Mouse (Mus musculus) midbrain, embryonic 14.5 days (tissue): ENCODE measurements around the gene 5730455P16Rik. TPM values are rescaled to one million over a fixed set of nuclear protein-coding genes. Genes with fewer than 3 reads are reported as not detected.
A peak's percentile ranks its signal among the peaks of the same experiment; 100 is the strongest.

Experiments used
- ATAC-seq: fragments of 200-750 bp; cut with Nextera tagmentation; 2 replicates; pipeline ENCODE4 v1.8.0; 2017; ENCODE audit warnings: moderate number of reproducible peaks, moderate library complexity; ENCODE audit not compliant: low FRiP score, low TSS enrichment
- DNase-seq: peaks from one replicate; pipeline ENCODE4 v3.0.0-alpha.2; 2015
- H3K27ac ChIP-seq: fragments of 300-500 bp; sonication (generic); replicated peaks from 2 replicates; pipeline ENCODE4 v1.5.1; 2014; ENCODE audit warnings: mild to moderate bottlenecking, low read depth, low read length, moderate library complexity
- H3K27me3 ChIP-seq: fragments of 300-500 bp; sonication (generic); 2 replicates; pipeline ENCODE4 v1.6.1; 2014; ENCODE audit warnings: low read length, control low read depth, mixed read lengths; ENCODE audit not compliant: control insufficient read depth, insufficient read depth
- H3K36me3 ChIP-seq: fragments of 300-500 bp; sonication (generic); 2 replicates; pipeline ENCODE4 v1.6.1; 2014; ENCODE audit warnings: low read length, control low read depth; ENCODE audit not compliant: control insufficient read depth, insufficient read depth
- H3K4me1 ChIP-seq: fragments of 300-500 bp; sonication (generic); 2 replicates; pipeline ENCODE4 v1.6.1; 2014; ENCODE audit warnings: mild to moderate bottlenecking, antibody characterized with exemption, low read length, control low read depth; ENCODE audit not compliant: control insufficient read depth, insufficient read depth
- H3K4me2 ChIP-seq: fragments of 300-500 bp; sonication (generic); 2 replicates; pipeline ENCODE4 v1.6.1; 2014; ENCODE audit warnings: mild to moderate bottlenecking, low read length, moderate library complexity
- H3K4me3 ChIP-seq: fragments of 300-500 bp; sonication (generic); replicated peaks from 2 replicates; pipeline ENCODE4 v1.5.1; 2014; ENCODE audit warnings: low read depth, low read length
- H3K9ac ChIP-seq: fragments of 300-500 bp; sonication (generic); replicated peaks from 2 replicates; pipeline ENCODE4 v1.6.1; 2014; ENCODE audit warnings: mild to moderate bottlenecking, low read length, moderate library complexity
- H3K9me3 ChIP-seq: fragments of 300-500 bp; sonication (generic); 2 replicates; pipeline ENCODE4 v1.6.1; 2016; ENCODE audit warnings: low read length, control low read depth, mixed read lengths; ENCODE audit not compliant: control insufficient read depth
- WGBS: fragments of 180-500 bp; shearing (Covaris S2); extraction: QIAGEN DNeasy Blood & Tissue Kit; methylation state at CpG from one replicate; pipeline ENCODE4 v1.1.7; 2014; 5-methylcytosine and 5-hydroxymethylcytosine counted together
- polyA plus RNA-seq: library from polyadenylated mRNA; unstranded; fragments of >200 nt; fragmentation: Nextera tagmentation; extraction: Ambion mirVana; gene quantifications from 2 replicates; pipeline ENCODE4 v1.2.1, GENCODE M21; 2014

The 5730455P16Rik gene
- polyA plus RNA-seq, 1 experiment from 2014 or later, result 40.1 TPM

DNA sequence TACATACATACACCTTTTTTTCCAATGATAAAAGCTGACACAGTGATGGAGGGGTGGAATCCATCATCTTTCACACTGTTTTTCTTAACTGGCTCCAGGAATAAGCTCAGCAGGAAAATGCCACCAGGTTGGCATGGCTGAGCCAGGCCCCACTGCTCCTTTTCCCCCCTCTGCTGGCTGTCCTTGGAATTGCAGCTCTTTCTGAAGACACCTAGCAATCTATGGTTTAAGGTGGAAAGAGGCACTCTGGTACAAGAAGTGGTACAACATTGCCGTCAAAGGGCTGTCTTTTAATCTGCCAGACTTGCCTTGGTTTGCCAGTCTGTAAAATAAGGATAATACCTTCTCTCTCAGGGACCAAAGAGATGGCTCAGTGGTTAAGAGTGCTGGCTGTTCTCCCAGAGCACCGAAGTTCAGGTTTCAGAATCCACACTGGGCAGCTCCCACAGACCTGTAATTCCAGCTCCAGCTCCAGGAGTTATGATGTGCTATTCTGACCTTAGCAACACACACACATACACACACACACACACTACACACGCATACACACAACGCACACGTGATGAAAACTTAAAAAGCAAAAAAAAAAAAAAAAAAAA lies 25.9 kb downstream of the 5730455P16Rik start:
- Histone ChIP-seq H3K27me3 (no peaks in the 10 kb centered on the region), H3K4me1 (no peaks in the 10 kb centered on the region), H3K27ac (no peak overlapping the region), H3K4me2 (no peak overlapping the region), H3K9me3 (no peaks in the 10 kb centered on the region), H3K9ac (no peak overlapping the region), H3K36me3 (0 out of 2 replicates have a peak, but pooled peaks cover 2% of the 10 kb centered on the region), H3K4me3 (no peak overlapping the region)
- peak; percentile 95 for DNase-seq
- ATAC-seq, result no peak
- WGBS, result 74% methylated on average over 5 of the region's 5 CpGs

DNA sequence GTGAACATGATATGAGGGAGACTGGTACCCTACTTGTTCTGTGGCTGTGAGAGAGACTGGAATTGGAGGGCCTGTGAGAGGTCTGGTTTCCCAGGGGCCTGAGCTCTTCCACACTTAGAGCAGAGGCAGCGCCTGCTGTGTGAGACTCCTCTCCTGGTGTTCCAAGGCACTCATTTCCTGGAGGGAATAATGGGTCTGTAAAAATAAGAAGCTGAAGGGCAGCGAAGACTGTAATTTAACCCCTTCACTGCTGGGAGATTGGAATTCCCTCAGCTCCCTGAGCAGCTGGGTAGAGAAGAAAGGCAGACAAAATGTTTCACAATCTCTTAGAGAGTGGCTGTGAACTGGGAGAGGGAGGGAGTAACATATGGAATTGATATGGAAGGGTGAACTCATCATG lies 35.4 kb downstream of the 5730455P16Rik start:
- H3K9me3 ChIP-seq, result no peaks in the 10 kb centered on the region
- no peaks in the 10 kb centered on the region for H3K4me1 ChIP-seq
- ATAC-seq (no peak), DNase-seq (peak; percentile 33)
- 0 out of 2 replicates have a peak overlapping the region, but pooled peaks have one; percentile 17 for H3K9ac ChIP-seq
- H3K4me3 ChIP-seq, result no peak overlapping the region
- WGBS, result 1% methylated on average over 2 of the region's 2 CpGs
- no peak overlapping the region for H3K4me2 ChIP-seq
- H3K27ac ChIP-seq, result 0 out of 2 replicates have a peak overlapping the region, but pooled peaks have one; percentile 26
- H3K36me3 ChIP-seq, result no peaks in the 10 kb centered on the region
- H3K27me3 ChIP-seq, result no peaks in the 10 kb centered on the region

DNA sequence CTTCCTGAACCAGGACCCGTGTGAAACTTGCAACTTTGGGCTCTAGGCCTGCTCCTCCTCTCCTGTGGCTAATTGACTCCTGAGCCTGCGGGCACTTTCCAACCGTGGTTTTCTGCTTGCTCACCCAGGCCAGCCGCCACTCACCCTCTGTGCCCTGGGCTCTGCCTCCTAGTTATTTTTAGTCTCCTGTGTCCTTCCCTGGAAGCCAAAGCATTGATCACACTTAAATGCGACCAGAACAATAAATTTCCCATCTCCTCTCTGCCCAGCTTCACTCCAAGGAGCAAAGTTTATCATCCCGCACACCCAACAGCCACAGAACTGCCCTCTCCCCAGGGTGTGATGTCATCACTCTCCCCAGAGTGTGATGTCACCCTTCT lies 41.5 kb downstream of the 5730455P16Rik start:
- no peak overlapping the region for H3K4me3 ChIP-seq
- H3K9ac ChIP-seq, result no peak overlapping the region
- no peaks in the 10 kb centered on the region for H3K36me3 ChIP-seq
- H3K27me3 ChIP-seq, result no peaks in the 10 kb centered on the region
- no peaks in the 10 kb centered on the region for H3K9me3 ChIP-seq
- ATAC-seq (no peak), DNase-seq (peak; percentile 35)
- no peak overlapping the region for H3K4me2 ChIP-seq
- peaks cover 17% of the 10 kb centered on the region for H3K4me1 ChIP-seq
- H3K27ac ChIP-seq, result peak overlapping the region; percentile 57
- WGBS, result 16% methylated on average over 6 of the region's 6 CpGs

DNA sequence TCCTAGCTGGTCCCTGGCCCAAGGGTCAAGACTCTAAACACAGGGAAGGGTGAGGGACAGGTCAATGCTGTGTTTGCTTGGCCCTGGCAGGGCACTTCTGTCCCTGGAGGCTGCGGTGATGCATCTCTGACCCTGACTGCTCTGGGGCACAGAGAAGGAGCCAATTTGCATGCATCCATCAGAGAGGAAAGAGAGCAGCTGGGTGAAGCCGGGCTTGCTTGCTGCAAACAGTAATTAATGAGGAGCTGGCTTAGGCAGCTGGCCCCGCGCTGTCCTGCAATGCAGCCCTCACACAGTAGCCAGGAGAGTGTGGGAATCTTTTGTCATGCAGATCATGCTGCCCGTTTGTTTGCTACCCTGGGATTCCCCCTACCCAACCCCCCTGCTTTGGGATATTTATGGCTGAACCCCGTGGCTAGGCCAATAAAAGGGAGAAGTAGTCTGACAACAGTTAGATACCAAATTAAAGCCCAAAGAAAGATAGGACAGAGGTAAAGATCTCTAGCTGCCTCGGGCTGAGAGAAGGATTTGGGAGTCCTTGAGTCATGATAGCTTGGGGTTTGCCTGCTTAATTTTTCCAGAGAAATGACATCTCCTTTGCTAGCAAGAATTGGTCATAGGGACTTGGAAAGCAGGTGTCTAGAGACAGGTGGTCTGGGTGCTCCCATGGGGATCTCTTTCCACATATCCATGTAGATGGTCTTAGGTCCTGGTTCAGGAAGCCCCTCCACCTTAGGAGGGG lies 42.1 kb downstream of the 5730455P16Rik start:
- no peaks in the 10 kb centered on the region for H3K9me3 ChIP-seq
- H3K4me1 ChIP-seq, result peaks cover 17% of the 10 kb centered on the region
- ATAC-seq (peak; percentile 89; the same call in 1 of the 2 replicates), DNase-seq (peak; percentile 82)
- H3K36me3 ChIP-seq, result no peaks in the 10 kb centered on the region
- H3K27me3 ChIP-seq, result no peaks in the 10 kb centered on the region
- H3K4me2 ChIP-seq, result no peak overlapping the region
- peak overlapping the region; percentile 57 for H3K27ac ChIP-seq
- WGBS, result 1% methylated on average over 7 of the region's 7 CpGs
- H3K9ac ChIP-seq, result peak overlapping the region; percentile 21; the same call in 1 of the 2 replicates
- no peak overlapping the region for H3K4me3 ChIP-seq

DNA sequence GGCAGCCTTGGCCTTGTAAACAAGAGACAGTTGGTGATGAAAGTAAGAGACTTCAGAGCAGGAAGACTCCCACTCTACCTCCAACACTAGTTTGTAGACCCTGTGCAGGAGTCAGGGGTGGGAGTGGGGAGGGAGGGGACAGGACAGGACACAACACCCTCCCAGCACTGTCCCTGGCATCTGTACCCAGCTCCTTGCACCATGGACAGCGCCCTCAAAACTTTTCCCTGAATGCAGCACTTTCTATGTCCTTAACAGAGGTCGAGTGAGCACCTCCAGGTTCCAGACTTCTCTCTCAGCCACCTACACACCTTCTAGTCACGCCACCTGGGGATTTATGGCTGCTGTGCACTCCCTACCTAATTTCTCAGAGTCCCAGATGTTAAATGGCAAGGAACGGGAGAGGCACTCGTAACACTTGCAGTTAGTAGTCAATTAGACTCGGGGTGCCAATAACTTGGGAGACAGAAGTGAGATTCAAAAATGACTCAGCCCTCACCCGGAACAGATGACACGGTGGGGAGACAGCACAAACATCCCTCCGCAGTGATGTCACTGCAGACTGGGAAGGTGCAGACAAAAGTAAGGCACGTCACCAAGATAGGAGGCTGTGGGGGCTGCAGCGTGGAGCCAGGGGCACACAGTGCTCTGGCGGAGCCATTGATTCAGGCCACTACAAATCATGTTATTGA lies 45.0 kb downstream of the 5730455P16Rik start:
- Histone ChIP-seq H3K4me3 (no peak overlapping the region), H3K4me2 (no peak overlapping the region), H3K36me3 (no peaks in the 10 kb centered on the region), H3K9ac (no peak overlapping the region), H3K9me3 (no peaks in the 10 kb centered on the region), H3K27me3 (no peaks in the 10 kb centered on the region), H3K4me1 (peaks cover 17% of the 10 kb centered on the region), H3K27ac (no peak overlapping the region)
- WGBS, result 71% methylated on average over 12 of the region's 12 CpGs
- no peak for ATAC-seq
- no peak for DNase-seq

DNA sequence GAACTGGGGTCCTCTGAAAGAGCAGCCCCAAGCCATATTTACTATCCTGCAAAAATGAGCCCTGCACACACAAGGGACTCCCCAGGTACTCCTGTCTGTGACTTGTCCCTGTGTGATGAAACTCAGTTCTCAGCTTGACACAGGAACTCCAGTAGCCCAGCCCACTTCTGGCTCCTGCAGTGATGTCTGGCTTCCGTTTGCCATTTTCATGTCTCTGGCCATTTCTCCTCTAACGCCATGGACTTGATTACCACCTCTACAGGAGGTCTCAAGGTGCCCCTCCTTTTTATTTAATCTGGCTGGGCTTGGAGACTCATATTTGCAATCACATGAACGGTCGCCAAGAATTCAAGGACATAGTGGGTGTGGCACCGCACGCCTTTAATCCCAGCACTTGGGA lies 53.2 kb downstream of the 5730455P16Rik start:
- Histone ChIP-seq H3K9ac (no peak overlapping the region), H3K27me3 (no peaks in the 10 kb centered on the region), H3K36me3 (no peaks in the 10 kb centered on the region), H3K4me2 (no peak overlapping the region), H3K4me3 (no peak overlapping the region), H3K9me3 (no peaks in the 10 kb centered on the region), H3K27ac (no peak overlapping the region), H3K4me1 (no peaks in the 10 kb centered on the region)
- no peak for DNase-seq
- no peak for ATAC-seq
- WGBS, result 85% methylated on average over 6 of the region's 6 CpGs

DNA sequence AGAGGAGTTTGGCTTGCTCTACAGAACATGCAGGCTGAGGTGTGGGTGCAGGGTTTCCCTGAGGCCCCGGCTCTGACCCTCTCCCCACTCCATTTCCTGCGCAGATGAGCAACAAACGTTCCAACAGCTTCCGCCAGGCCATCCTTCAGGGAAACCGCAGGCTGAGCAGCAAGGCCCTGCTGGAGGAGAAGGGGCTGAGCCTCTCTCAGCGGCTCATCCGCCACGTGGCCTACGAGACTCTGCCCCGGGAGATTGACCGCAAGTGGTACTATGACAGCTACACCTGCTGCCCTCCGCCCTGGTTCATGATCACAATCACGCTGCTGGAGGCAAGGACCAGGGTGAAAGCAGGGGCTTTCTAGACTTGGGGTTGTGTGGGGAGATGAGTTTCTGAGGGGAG lies 54.6 kb downstream of the 5730455P16Rik start:
- Histone ChIP-seq H3K27ac (no peak overlapping the region), H3K4me1 (no peaks in the 10 kb centered on the region), H3K4me2 (no peak overlapping the region), H3K9me3 (no peaks in the 10 kb centered on the region), H3K36me3 (no peaks in the 10 kb centered on the region), H3K4me3 (no peak overlapping the region), H3K9ac (no peak overlapping the region; the same call in 1 of the 2 replicates), H3K27me3 (no peaks in the 10 kb centered on the region)
- WGBS, result 49% methylated on average over 13 of the region's 13 CpGs
- DNase-seq (peak; percentile 20), ATAC-seq (no peak)

DNA sequence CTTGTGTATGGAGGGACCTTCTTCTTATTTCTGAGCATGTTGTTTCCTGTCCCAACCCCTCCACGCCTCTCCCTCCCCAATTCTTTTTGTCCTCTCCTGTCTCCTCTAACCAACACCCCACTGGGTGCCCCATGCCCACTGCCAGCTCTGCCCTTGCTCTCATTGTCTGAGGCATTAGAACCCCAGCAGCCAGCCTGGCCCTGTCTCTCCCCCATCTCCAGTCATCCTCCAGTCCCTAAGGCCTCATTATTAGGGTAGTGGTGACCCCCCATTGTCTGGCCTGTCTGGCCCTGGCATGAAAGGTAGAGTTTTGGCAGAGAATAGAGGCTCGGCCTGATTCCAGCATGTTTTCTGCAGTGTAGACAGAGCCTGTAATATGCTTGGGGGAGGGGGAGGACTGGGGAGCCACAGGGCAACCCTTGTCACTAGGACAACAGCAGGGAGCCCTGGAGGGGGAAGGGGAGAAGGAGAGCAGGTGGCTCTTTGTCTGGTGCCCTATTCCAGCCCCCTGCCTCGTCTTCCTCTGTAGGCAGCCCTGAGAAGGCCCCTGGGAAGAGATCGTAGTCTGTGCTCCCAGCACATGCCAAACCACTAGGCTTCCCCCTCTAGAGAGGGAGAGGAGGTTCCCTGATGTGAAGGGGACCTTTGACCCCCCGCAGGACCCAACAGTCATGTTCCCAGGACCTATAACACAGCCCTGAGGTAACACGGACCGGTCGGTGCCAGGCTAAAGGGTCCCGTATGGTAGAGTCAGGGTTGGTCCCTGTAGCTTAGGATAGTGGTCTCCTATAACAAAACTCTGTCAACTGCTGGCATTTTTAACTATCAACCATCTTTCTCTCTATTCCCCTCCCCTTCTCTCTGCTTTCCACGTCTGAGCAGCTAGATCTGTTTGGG lies 61.8 kb downstream of the 5730455P16Rik start:
- peak overlapping the region; percentile 79 for H3K27ac ChIP-seq
- H3K9me3 ChIP-seq, result no peaks in the 10 kb centered on the region
- no peak overlapping the region for H3K4me3 ChIP-seq
- peaks cover 49% of the 10 kb centered on the region for H3K4me1 ChIP-seq
- peak; percentile 85 for DNase-seq
- peak; percentile 84 for ATAC-seq
- no peak overlapping the region for H3K4me2 ChIP-seq
- WGBS, result 27% methylated on average over 10 of the region's 10 CpGs
- H3K27me3 ChIP-seq, result no peaks in the 10 kb centered on the region
- no peaks in the 10 kb centered on the region for H3K36me3 ChIP-seq
- H3K9ac ChIP-seq, result no peak overlapping the region
